Mouse (Mus musculus) olfactory bulb, adult 2 months (tissue): ENCODE data around the gene Rab35. TPM values are rescaled to one million over a fixed set of nuclear protein-coding genes. Genes with fewer than 3 reads are reported as not detected.
A peak's percentile ranks its signal among the peaks of the same experiment; 100 is the strongest.

Experiments used
- H3K27ac ChIP-seq: fragments of 200-500 bp; 2 replicates; pipeline ENCODE4 v1.5.1; 2012; ENCODE audit warnings: low read depth, low read length; ENCODE audit not compliant: insufficient read depth
- H3K4me1 ChIP-seq: fragments of 200-500 bp; 2 replicates; pipeline ENCODE4 v1.6.1; 2012; ENCODE audit warnings: low read length; ENCODE audit not compliant: control insufficient read depth, insufficient read depth
- H3K4me3 ChIP-seq: fragments of 200-500 bp; 2 replicates; pipeline ENCODE4 v1.5.1; 2012; ENCODE audit warnings: mild to moderate bottlenecking, low read depth, low read length, moderate library complexity; ENCODE audit not compliant: insufficient read depth
- CTCF ChIP-seq: fragments of 200-500 bp; IDR thresholded peaks from 2 replicates; pipeline ENCODE4 v1.5.1; 2012; ENCODE audit warnings: low read depth, mild to moderate bottlenecking, low read length, moderate library complexity; ENCODE audit not compliant: insufficient read depth
- POLR2A ChIP-seq: fragments of 200-500 bp; IDR thresholded peaks from 2 replicates; pipeline ENCODE4 v1.6.1; 2012; ENCODE audit warnings: mild to moderate bottlenecking, low read depth, low read length, moderate library complexity; ENCODE audit not compliant: insufficient read depth
- WGBS: fragments of 180-500 bp; shearing (Covaris S2); methylation state at CpG from one replicate; pipeline ENCODE4 v1.1.7; 2018; 5-methylcytosine and 5-hydroxymethylcytosine counted together
- polyA plus RNA-seq: library from polyadenylated mRNA; stranded (reverse); fragments of >200 nt; gene quantifications from 2 replicates; pipeline ENCODE4 v1.2.4, GENCODE M21; 2012; ENCODE audit warnings: low replicate concordance; ENCODE audit not compliant: missing spikeins, insufficient read depth, insufficient read length

Gene Rab35
- polyA plus RNA-seq, 1 experiment = not detected

GRCm38 (mm10) chr5:115634046-115634445 lies 2.3 kb downstream of the Rab35 start:
- H3K4me3 ChIP-seq = no peak overlapping the region
- 93% methylated on average over 8 of the region's 8 CpGs for WGBS
- no peak for TF ChIP-seq CTCF
- H3K4me1 ChIP-seq = peaks cover 28% of the 10 kb centered on the region
- H3K27ac ChIP-seq = no peak overlapping the region

DNA sequence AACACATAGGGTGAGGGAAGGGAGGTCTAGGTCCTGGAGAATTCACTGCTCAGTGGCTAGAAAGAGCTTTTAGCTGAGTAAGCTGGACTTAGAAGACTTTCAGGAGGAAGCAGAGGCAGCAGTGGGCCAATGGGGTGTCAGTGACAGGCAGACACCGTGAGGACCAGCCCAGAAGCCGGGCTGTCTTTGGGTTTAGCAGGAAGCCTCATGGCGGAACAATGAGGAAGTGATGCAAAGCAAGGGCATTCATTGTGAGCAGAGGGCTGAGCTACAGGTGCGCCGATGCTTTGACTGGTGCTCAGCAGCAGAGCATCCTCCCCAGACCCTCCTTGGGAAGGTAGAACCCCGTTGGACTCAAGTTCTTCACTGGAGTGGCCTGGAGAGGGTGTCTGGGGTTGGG lies 3.8 kb downstream of the Rab35 start:
- no peak overlapping the region for H3K27ac ChIP-seq
- peaks cover 27% of the 10 kb centered on the region for H3K4me1 ChIP-seq
- 71% methylated on average over 6 of the region's 6 CpGs for WGBS
- no peak overlapping the region for H3K4me3 ChIP-seq
- TF ChIP-seq POLR2A = no peak
- TF ChIP-seq CTCF = no peak

DNA sequence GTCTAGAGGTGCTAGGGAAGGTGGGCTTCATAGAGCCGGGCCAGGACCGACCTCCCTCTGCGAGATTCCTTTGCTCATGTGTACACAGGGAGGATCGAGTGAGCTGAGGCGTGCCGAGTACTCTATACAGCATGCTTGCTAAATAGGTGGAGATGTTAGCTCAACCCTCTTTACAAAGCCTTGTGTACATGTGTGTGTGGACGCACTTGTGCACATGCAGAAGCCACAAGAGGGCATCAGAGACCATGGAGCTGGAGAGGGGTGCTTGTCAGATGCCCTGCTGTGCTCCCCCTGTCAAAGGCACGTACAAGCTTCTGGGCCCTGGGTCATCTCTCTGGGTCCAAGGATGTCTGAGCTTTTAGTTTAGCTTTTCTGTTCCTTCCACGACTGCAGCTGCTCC lies 12.5 kb downstream of the Rab35 start:
- WGBS = 86% methylated on average over 9 of the region's 9 CpGs
- no peak overlapping the region for H3K4me3 ChIP-seq
- TF ChIP-seq CTCF (no peak), POLR2A (no peak)

DNA sequence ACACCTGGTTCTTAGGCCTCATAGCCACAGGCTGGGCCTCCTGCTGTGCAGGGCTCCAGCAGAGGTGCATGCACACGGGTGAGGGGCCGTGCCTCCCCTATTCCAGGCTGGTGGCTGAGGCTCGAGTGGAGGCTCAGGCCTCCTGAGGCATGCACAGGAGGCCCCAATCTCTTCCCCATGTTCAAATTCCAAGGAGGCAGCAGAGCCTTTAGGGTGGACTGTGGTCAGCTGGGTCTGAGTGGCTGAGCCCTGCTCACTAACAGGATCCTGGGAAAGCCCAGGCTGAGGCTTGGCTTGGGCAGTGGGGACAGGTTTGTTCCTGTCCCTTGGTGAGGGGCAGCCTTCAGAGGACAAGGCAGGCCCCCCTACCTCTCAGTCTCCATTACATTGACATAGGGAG lies 17.2 kb downstream of the Rab35 start:
- Histone ChIP-seq H3K4me1 (peaks cover 14% of the 10 kb centered on the region), H3K4me3 (no peak overlapping the region), H3K27ac (no peak overlapping the region)
- WGBS = 61% methylated on average over 3 of the region's 3 CpGs
- no peak for TF ChIP-seq CTCF
- 0 out of 2 replicates have a peak, but pooled peaks have one; percentile 3 for TF ChIP-seq POLR2A

More for the DNA sequence above, 12.5 kb downstream of the Rab35 start:
- Histone ChIP-seq H3K4me1 (peaks cover 9% of the 10 kb centered on the region), H3K27ac (no peak overlapping the region)

GRCm38 (mm10) chr5:115649699-115650098 lies 18.0 kb downstream of the Rab35 start:
- Histone ChIP-seq H3K27ac (no peak overlapping the region), H3K4me3 (no peak overlapping the region), H3K4me1 (peaks cover 14% of the 10 kb centered on the region)
- TF ChIP-seq CTCF (no peak), POLR2A (no peak)
- 91% methylated on average over 8 of the region's 8 CpGs for WGBS

GRCm38 (mm10) chr5:115650885-115651284 lies 19.2 kb downstream of the Rab35 start:
- no peak overlapping the region for H3K4me3 ChIP-seq
- peaks cover 14% of the 10 kb centered on the region for H3K4me1 ChIP-seq
- TF ChIP-seq POLR2A = no peak
- no peak for TF ChIP-seq CTCF
- no peak overlapping the region for H3K27ac ChIP-seq
- WGBS = 90% methylated on average over 10 of the region's 10 CpGs

DNA sequence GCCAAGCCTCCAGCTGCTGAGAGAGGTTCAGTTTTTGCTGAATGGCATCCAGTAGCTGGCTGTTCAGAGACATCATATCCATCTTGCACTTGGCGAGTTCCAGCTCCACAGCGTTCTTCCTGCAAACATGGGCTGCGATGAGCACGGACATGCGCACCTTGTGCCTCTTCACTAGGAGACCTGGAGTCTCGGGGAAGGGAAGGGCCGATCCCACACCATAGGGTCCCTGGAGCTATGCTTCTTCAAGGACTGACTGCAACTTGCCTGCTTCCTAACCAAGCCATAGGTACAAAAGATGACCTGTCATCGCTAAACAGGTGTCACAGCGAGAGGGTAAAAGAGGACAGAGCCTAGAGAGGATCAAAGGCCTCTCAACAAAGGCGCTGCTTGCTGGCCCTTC lies 20.1 kb downstream of the Rab35 start:
- H3K27ac ChIP-seq = no peak overlapping the region
- 91% methylated on average over 10 of the region's 10 CpGs for WGBS
- TF ChIP-seq CTCF = no peak
- no peak for TF ChIP-seq POLR2A
- H3K4me1 ChIP-seq = peaks cover 14% of the 10 kb centered on the region
- H3K4me3 ChIP-seq = no peak overlapping the region

GRCm38 (mm10) chr5:115652681-115653575 lies 21.2 kb downstream of the Rab35 start:
- peaks cover 14% of the 10 kb centered on the region for H3K4me1 ChIP-seq
- H3K27ac ChIP-seq = peak overlapping the region; percentile 49
- peak overlapping the region; percentile 46 for H3K4me3 ChIP-seq
- peak; percentile 67 for TF ChIP-seq POLR2A
- peak; percentile 94 for TF ChIP-seq CTCF
- 2% methylated on average over 35 of the region's 35 CpGs for WGBS

GRCm38 (mm10) chr5:115653776-115654175 lies 22.1 kb downstream of the Rab35 start:
- Histone ChIP-seq H3K4me1 (peaks cover 14% of the 10 kb centered on the region), H3K27ac (no peak overlapping the region), H3K4me3 (no peak overlapping the region)
- 96% methylated on average over 12 of the region's 12 CpGs for WGBS
- TF ChIP-seq POLR2A (no peak), CTCF (no peak)
